Mouse (Mus musculus) embryonic facial prominence, embryonic 14.5 days (tissue): ENCODE measurements around the gene Has1. TPM values are rescaled to one million over a fixed set of nuclear protein-coding genes. Genes with fewer than 3 reads are reported as not detected.

ENCODE experiments used
- ATAC-seq: fragments of 200-750 bp; cut with Nextera tagmentation; 2 replicates; pipeline ENCODE4 v1.8.0; 2017; ENCODE audit warnings: low read depth, moderate number of reproducible peaks, moderate TSS enrichment
- DNase-seq: peaks from one replicate; pipeline ENCODE4 v3.0.0-alpha.2; 2015; ENCODE audit warnings: low spot score
- H3K27ac ChIP-seq: fragments of 300-500 bp; sonication (generic); replicated peaks from 2 replicates; pipeline ENCODE4 v1.5.1; 2014; ENCODE audit warnings: low read depth, mild to moderate bottlenecking, low read length, moderate library complexity
- H3K27me3 ChIP-seq: fragments of 300-500 bp; sonication (generic); replicated peaks from 2 replicates; pipeline ENCODE4 v1.6.1; 2014; ENCODE audit warnings: low read length; ENCODE audit not compliant: control insufficient read depth, insufficient read depth
- H3K36me3 ChIP-seq: fragments of 300-500 bp; sonication (generic); 2 replicates; pipeline ENCODE4 v1.6.1; 2014; ENCODE audit warnings: low read length, mixed read lengths; ENCODE audit not compliant: control insufficient read depth, insufficient read depth
- H3K4me1 ChIP-seq: fragments of 300-500 bp; sonication (generic); 2 replicates; pipeline ENCODE4 v1.6.1; 2014; ENCODE audit warnings: antibody characterized with exemption, low read length; ENCODE audit not compliant: control insufficient read depth, insufficient read depth
- H3K4me2 ChIP-seq: fragments of 300-500 bp; sonication (generic); 2 replicates; pipeline ENCODE4 v1.6.1; 2014; ENCODE audit warnings: low read depth, mild to moderate bottlenecking, low read length, moderate library complexity, mixed read lengths
- H3K4me3 ChIP-seq: fragments of 300-500 bp; sonication (generic); 2 replicates; pipeline ENCODE4 v1.5.1; 2014; ENCODE audit warnings: low read depth, mild to moderate bottlenecking, low read length
- H3K9ac ChIP-seq: fragments of 300-500 bp; sonication (generic); 2 replicates; pipeline ENCODE4 v1.6.1; 2014; ENCODE audit warnings: low read depth, mild to moderate bottlenecking, low read length, moderate library complexity, mixed read lengths
- H3K9me3 ChIP-seq: fragments of 300-500 bp; sonication (generic); 2 replicates; pipeline ENCODE4 v1.6.1; 2016; ENCODE audit warnings: low read length; ENCODE audit not compliant: control insufficient read depth
- WGBS: fragments of 180-500 bp; shearing (Covaris S2); extraction: QIAGEN DNeasy Blood & Tissue Kit; methylation state at CpG from one replicate; pipeline ENCODE4 v1.1.7; 2014; 5-methylcytosine and 5-hydroxymethylcytosine counted together
- microRNA counts: library from miRNA; unstranded; fragments of <30 nt; microRNA quantifications from one replicate; lab custom pipeline; 2017
- microRNA-seq: library from miRNA; unstranded; fragments of <30 nt; microRNA quantifications from one replicate; pipeline ENCODE4, GENCODE M21; 2016; ENCODE audit warnings: borderline number of aligned reads
- polyA plus RNA-seq: library from polyadenylated mRNA; unstranded; fragments of >200 nt; fragmentation: Nextera tagmentation; extraction: Ambion mirVana; gene quantifications from 2 replicates; pipeline ENCODE4 v1.2.1, GENCODE M21; 2014

The Has1 gene
- polyA plus RNA-seq, 1 experiment from 2014 or later: 1.7 TPM

DNA sequence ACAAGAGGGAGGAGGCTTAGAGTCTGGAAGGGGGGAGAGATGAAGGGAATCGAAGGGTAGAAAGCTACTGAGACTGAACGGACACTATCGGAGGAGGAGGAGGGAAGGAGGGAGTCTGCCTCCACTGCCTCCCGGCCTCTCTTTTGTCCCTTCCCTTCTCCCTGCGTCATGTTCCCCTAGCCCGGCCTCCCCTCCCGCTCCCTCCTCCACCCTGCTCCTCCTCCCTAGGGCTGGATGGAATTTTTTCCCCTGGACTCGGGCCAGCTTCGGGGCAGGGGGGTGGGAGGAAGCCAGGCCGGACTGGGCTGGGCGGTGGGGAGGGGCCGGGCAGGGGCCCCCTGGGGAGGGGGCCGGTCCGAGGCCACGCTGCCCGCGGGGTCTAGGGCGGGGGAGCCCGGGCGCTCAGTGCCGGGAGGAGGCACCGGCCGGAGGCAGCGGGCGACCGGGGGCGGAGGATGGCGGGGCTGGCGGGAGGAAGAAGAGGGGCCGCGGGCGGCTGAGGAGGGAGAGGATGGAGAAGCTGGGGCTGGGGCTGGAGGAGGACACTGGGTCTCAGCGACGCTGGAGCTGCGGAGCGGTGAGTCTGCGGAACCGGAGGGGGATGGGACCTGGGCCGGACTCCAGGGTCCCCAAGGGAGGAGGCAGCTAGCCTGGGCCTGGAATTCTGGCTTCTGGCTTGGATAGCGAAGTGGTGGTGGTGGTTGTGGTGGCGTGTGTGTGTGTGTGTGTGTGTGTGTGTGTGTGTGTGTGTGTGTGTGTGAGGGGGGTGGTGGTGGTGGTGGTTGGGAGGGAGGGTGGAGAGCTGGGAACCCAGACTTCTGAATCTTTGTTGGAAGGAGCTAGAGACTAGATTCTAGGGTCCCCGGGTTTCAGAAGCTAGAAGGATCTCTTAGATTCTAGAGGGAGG, 28.0 kb downstream of the Has1 start, which contains the start of gene Spaca6:
Gene Spaca6 (plus strand): TSS at position 408 of the 907 bp plus-strand sequence.
- no peaks in the 10 kb centered on the region for H3K27me3 ChIP-seq
- H3K36me3 ChIP-seq: peaks cover 15% of the 10 kb centered on the region
- no peaks in the 10 kb centered on the region for H3K9me3 ChIP-seq
- H3K9ac ChIP-seq: peak within 1 kb of the TSS; percentile 87
- DNase-seq (peak; percentile 96), ATAC-seq (peak; percentile 87)
- H3K4me3 ChIP-seq: peak within 1 kb of the TSS; percentile 77
- H3K4me1 ChIP-seq: peaks cover 23% of the 10 kb centered on the region
- WGBS: under 1% methylated on average over 27 of the region's 42 CpGs
- H3K4me2 ChIP-seq: peak within 1 kb of the TSS; percentile 88
- H3K27ac ChIP-seq: peak within 1 kb of the TSS; percentile 100

DNA sequence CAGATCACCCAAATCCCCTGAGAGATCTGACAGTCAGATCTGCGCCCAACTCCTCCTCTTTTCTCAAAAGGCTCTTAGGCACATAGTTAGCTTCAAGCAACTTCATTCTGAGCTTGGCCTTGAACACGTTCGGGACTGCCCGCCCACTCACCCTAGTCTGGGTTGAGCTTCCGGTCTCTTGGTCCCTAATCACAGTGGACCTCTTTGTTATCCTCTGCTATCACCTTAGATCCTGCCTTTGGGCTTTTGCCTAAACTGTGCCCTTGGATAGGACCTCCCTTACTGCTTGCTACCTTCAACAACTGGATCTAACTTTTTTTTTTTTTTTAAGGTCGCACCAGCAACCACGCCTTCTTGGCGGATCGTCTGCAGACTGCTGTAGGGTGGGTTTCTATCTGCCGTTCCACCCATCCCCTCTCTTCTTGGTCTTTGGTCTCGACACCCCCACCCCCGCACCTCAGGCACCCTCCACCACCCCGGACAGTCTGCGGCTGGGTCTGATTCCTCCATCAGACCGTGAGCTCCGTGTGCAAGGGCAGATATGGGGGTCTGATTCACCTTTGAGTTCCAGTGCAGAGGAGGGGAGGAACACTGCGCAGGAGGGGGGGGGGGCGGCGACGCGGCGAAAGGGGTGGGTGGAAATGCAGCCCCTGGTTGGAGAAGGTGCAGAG, 28.9 kb downstream of the Has1 start:
- peak overlapping the region; percentile 77 for H3K4me3 ChIP-seq
- no peaks in the 10 kb centered on the region for H3K9me3 ChIP-seq
- ATAC-seq (peak; percentile 39), DNase-seq (peak; percentile 71)
- under 1% methylated on average over 19 of the region's 22 CpGs for WGBS
- peak overlapping the region; percentile 87 for H3K9ac ChIP-seq
- H3K4me2 ChIP-seq: peak overlapping the region; percentile 88
- peaks cover 5% of the 10 kb centered on the region; the same call in 1 of the 2 replicates for H3K36me3 ChIP-seq
- peak overlapping the region; percentile 100 for H3K27ac ChIP-seq
- H3K27me3 ChIP-seq: no peaks in the 10 kb centered on the region
- H3K4me1 ChIP-seq: peaks cover 15% of the 10 kb centered on the region

DNA sequence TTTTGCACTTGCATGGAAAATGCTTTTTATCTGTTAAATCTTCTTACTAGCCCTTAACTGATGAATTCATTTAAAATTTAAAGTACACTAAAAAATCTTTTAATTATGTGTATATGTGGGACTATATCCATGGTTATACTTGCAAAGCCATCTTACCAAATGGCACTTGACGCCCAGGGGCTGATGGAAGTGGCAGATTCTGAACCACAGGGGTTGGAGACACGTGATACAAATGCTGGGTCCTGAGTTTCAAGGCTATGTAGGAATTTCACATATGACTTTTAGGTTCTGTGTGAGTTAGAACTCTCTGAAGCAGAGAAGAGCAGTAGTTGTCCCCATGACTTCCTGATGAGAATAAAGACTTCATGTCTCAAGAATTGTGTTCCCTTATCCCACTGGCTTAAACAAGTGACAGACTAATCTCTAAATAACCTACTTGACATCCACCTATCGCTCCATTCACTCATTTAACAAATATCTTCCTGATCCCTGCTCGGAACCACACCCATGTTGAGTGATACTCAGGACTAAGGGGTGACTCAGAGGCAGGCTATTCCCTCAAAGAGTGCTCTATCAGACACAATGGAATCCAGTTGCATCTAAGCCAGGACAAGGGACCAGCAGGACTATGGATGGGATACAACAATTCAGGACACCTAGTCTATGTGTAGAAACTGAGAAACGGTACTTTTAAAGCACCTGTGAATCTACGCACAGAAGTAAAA, 31.2 kb downstream of the Has1 start:
- DNase-seq: no peak
- Histone ChIP-seq H3K9ac (no peak overlapping the region), H3K9me3 (no peaks in the 10 kb centered on the region), H3K4me3 (no peak overlapping the region), H3K27ac (no peak overlapping the region), H3K4me1 (no peaks in the 10 kb centered on the region), H3K27me3 (no peaks in the 10 kb centered on the region), H3K36me3 (no peaks in the 10 kb centered on the region), H3K4me2 (no peak overlapping the region)
- WGBS: 82% methylated on average over 6 of the region's 6 CpGs
- no peak for ATAC-seq

DNA sequence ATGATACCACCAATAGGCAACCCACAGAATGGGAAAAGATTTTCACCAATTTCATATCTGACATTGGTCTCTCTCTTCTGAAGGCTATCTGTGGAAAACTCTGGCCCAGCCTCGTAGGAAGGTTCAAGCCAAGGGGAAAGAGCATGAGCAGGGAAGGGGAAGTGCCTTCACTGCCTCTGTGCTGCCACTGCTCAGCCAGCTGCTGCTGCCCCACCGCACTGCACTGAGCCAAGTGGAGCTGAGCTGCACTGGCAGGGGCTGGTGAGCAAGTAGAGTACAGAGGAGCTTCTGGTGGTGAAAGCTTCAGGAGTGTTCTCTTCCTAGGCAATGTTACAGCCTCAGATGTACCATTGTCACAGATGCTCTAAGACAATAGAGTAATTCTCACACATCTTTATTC, 59.5 kb downstream of the Has1 start:
- Histone ChIP-seq H3K9ac (no peak overlapping the region), H3K4me2 (no peak overlapping the region), H3K9me3 (no peaks in the 10 kb centered on the region), H3K4me1 (peaks cover 7% of the 10 kb centered on the region; the same call in 1 of the 2 replicates), H3K36me3 (no peaks in the 10 kb centered on the region), H3K4me3 (no peak overlapping the region), H3K27ac (no peak overlapping the region), H3K27me3 (no peaks in the 10 kb centered on the region)
- DNase-seq (no peak), ATAC-seq (no peak)
- WGBS: 56% methylated on average over 2 of the region's 2 CpGs

MicroRNA genes within 50 kb of the gene (microRNA counts, 519-probe panel; counts per million panel counts)
- microRNA mmu-let-7e (lab: Ali Mortazavi, UCI) (4,277 counts per million, percentile 96 among the panel's probes with 10 or more counts), microRNA mmu-miR-125a-3p (lab: Ali Mortazavi, UCI) (2,941 counts per million, percentile 68 among the panel's probes with 10 or more counts), microRNA mmu-miR-125a-5p (lab: Ali Mortazavi, UCI) (4,470 counts per million, percentile 97 among the panel's probes with 10 or more counts), microRNA mmu-miR-99b (lab: Ali Mortazavi, UCI) (3,693 counts per million, percentile 85 among the panel's probes with 10 or more counts)

Small RNA genes within 50 kb of the gene (microRNA-seq; reads per million reads assigned to microRNA genes)
- gene Gm25927 (not detected), gene Mir125a (6,573 reads per million, percentile 92 among the genes with 10 or more reads in this experiment), gene Mir99b (21,389 reads per million, percentile 96 among the genes with 10 or more reads in this experiment), gene Mirlet7e (not detected)

Other genes with a start within 250 kb of the Has1 start
- 8.8 and 9.4 TPM in 2 replicates for gene Lnpep, start 230.2 kb downstream of the Has1 start, polyA plus RNA-seq
- not detected in 2 replicates for gene Vmn2r90, start 151.5 kb downstream of the Has1 start, polyA plus RNA-seq
- 15.6 and 20.3 TPM in 2 replicates for gene Spaca6, start 28.0 kb downstream of the Has1 start, polyA plus RNA-seq
- gene Fpr1, start 28.7 kb upstream of the Has1 start, polyA plus RNA-seq: 0.30 and 0.89 TPM in 2 replicates
- gene Fpr2, start 32.6 kb upstream of the Has1 start, polyA plus RNA-seq: 0.34 and 1.1 TPM in 2 replicates
- not detected in 2 replicates for gene Fpr3, start 32.6 kb upstream of the Has1 start, polyA plus RNA-seq
- gene Fpr-rs4, start 166.5 kb upstream of the Has1 start, polyA plus RNA-seq: not detected in 2 replicates
- 0.03 TPM in 1 of 2 replicates, not detected in the other for gene Vmn2r124, start 194.2 kb upstream of the Has1 start, polyA plus RNA-seq
- not detected in 2 replicates for gene Vmn2r91, start 229.8 kb upstream of the Has1 start, polyA plus RNA-seq